Mouse (Mus musculus) stomach, embryonic 16.5 days (tissue): ENCODE data around the gene BC049352. TPM values are rescaled to one million over a fixed set of nuclear protein-coding genes. Genes with fewer than 3 reads are reported as not detected.

Experiments used
- ATAC-seq: fragments of 200-750 bp; cut with Nextera tagmentation; 2 replicates; pipeline ENCODE4 v1.8.0; 2017; ENCODE audit warnings: moderate number of reproducible peaks, moderate TSS enrichment; ENCODE audit not compliant: insufficient read depth, low FRiP score
- H3K27ac ChIP-seq: fragments of 300-500 bp; sonication (generic); 2 replicates; pipeline ENCODE4 v1.5.1; 2014; ENCODE audit warnings: low read length
- H3K27me3 ChIP-seq: fragments of 300-500 bp; sonication (generic); 2 replicates; pipeline ENCODE4 v1.6.1; 2014; ENCODE audit warnings: low read length, control low read depth, mixed read lengths; ENCODE audit not compliant: control insufficient read depth, insufficient read depth
- H3K36me3 ChIP-seq: fragments of 300-500 bp; sonication (generic); 2 replicates; pipeline ENCODE4 v1.6.1; 2014; ENCODE audit warnings: low read length; ENCODE audit not compliant: control insufficient read depth, insufficient read depth
- H3K4me1 ChIP-seq: fragments of 300-500 bp; sonication (generic); 2 replicates; pipeline ENCODE4 v1.6.1; 2014; ENCODE audit warnings: low read length, control low read depth, mixed read lengths; ENCODE audit not compliant: control insufficient read depth, insufficient read depth
- H3K4me2 ChIP-seq: fragments of 300-500 bp; sonication (generic); 2 replicates; pipeline ENCODE4 v1.6.1; 2014; ENCODE audit warnings: low read depth, low read length, mixed read lengths
- H3K4me3 ChIP-seq: fragments of 300-500 bp; sonication (generic); replicated peaks from 2 replicates; pipeline ENCODE4 v1.5.1; 2014; ENCODE audit warnings: mild to moderate bottlenecking, low read length
- H3K9ac ChIP-seq: fragments of 300-500 bp; sonication (generic); 2 replicates; pipeline ENCODE4 v1.6.1; 2014; ENCODE audit warnings: low read length
- H3K9me3 ChIP-seq: fragments of 300-500 bp; sonication (generic); replicated peaks from 2 replicates; pipeline ENCODE4 v1.6.1; 2016; ENCODE audit warnings: low read length, control low read depth; ENCODE audit not compliant: control insufficient read depth
- WGBS: fragments of 180-500 bp; shearing (Covaris S2); extraction: QIAGEN DNeasy Blood & Tissue Kit; methylation state at CpG from one replicate; pipeline ENCODE4 v1.1.7; 2014; 5-methylcytosine and 5-hydroxymethylcytosine counted together
- microRNA-seq: library from miRNA; unstranded; fragments of <30 nt; microRNA quantifications from one replicate; pipeline ENCODE4, GENCODE M21; 2016
- polyA plus RNA-seq: library from polyadenylated mRNA; unstranded; fragments of >200 nt; fragmentation: Nextera tagmentation; extraction: Ambion mirVana; gene quantifications from 2 replicates; pipeline ENCODE4 v1.2.1, GENCODE M21; 2015

The BC049352 gene
- polyA plus RNA-seq, 1 experiment from 2014 or later: not detected

DNA sequence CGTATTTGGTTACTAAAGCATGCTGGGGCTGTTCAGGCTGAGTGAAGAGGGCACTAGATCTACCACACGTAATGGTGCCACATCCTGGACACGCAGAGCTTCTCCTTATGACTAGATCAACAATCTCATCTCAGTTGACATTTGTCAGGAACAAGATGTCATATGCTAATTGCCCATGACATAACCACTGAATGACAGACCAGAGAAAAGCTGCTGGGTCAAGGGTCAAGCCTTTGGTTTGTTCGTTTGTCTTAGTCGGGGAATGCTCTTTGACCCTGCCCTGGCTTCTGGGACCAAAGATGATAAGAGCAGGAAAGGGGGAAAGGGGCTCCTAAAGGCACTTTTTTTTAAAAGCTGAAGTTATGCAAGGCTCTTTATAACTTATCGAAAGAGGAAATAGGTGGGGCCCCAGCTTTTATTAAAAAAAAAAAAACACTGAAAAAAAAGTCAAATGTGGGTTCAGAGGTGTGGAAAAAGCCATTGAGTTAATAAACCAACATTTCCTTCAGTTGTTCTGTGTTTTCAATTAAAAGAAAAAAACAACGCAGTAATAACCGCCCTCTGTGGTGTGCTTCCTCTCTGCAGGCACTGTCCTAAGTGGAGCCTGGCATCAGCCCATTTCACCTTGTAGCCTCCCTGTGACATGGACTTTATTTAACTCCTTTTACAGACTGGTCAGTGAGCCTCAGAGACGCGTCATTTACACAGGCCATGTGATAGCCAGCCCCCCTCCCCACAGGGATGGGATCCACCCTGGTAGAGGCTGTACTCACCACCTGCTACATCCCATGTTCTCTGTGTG is 112.6 kb downstream of the BC049352 start:
- Histone ChIP-seq H3K27ac (no peak overlapping the region), H3K9me3 (no peaks in the 10 kb centered on the region), H3K27me3 (no peaks in the 10 kb centered on the region), H3K36me3 (no peaks in the 10 kb centered on the region), H3K9ac (no peak overlapping the region), H3K4me3 (no peak overlapping the region), H3K4me1 (no peaks in the 10 kb centered on the region), H3K4me2 (no peak overlapping the region)
- ATAC-seq: no peak
- 35% methylated on average over 10 of the region's 10 CpGs for WGBS

DNA sequence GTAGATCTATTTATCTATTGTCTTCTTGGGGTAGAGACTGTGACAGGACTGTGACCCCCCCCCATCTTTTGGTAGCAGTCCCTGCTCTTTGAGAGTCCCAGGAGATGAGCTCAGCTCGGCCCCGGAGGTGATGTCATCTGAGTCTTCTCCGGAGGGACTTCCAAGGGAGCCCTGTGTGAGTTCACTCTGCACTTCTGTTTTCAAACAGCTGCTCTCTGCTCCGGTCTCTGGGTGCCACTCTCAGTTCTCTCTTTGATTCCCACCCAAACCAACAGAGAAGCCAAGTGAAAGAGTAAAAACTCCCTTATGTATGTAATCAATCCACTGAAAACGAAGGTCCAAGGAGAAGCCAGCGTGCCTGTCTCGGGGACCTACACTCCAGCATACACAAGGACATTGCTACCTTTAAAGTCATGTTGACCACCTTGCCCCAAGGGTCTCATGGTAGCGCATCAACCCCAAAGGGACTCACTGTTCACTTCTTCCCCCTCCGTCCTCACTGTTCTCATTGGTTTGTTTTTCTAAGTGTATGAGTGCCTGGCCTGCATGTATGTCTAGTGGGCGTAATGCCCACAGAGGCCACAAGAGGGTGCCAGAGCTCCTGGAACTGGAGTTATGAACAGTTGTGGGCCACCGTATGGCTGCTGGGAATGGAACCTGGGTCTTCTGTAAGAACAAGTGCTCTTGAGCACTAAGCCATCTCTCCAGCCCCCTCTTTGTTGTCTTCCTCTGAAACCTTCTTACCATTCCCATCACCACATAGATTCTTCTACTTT is 117.6 kb downstream of the BC049352 start:
- Histone ChIP-seq H3K4me2 (no peak overlapping the region), H3K36me3 (no peaks in the 10 kb centered on the region), H3K4me1 (no peaks in the 10 kb centered on the region), H3K27me3 (no peaks in the 10 kb centered on the region), H3K27ac (no peak overlapping the region), H3K9ac (no peak overlapping the region), H3K9me3 (0 out of 2 replicates have a peak, but pooled peaks cover 4% of the 10 kb centered on the region), H3K4me3 (no peak overlapping the region)
- 76% methylated on average over 11 of the region's 11 CpGs for whole genome bisulfite sequencing
- no peak for ATAC-seq

Small RNA genes lying within 50 kb of the gene (microRNA-seq; reads per million reads assigned to microRNA genes)
- gene Mir7086: not detected

Other genes starting within 250 kb of the BC049352 start
- 24.8 and 27.5 TPM in 2 replicates for gene Ube4a, start 216.4 kb upstream of the BC049352 start, polyA plus RNA-seq
- gene Cd3g, start 201.6 kb upstream of the BC049352 start, polyA plus RNA-seq: 0.75 and 0.76 TPM in 2 replicates
- 0.19 TPM in 1 of 2 replicates, not detected in the other for gene Cd3d, start 200.2 kb upstream of the BC049352 start, polyA plus RNA-seq
- 0.95 and 1.6 TPM in 2 replicates for gene Cd3e, start 172.4 kb upstream of the BC049352 start, polyA plus RNA-seq
- gene Mpzl2, start 142.2 kb upstream of the BC049352 start, polyA plus RNA-seq: 46.2 and 59.3 TPM in 2 replicates
- gene Mpzl3, start 126.8 kb upstream of the BC049352 start, polyA plus RNA-seq: 15.7 and 24.6 TPM in 2 replicates
- 19.0 and 19.7 TPM in 2 replicates for gene Jaml, start 102.8 kb upstream of the BC049352 start, polyA plus RNA-seq
- 3.0 and 3.5 TPM in 2 replicates for gene Scn2b, start 64.2 kb upstream of the BC049352 start, polyA plus RNA-seq
- 0.37 and 0.54 TPM in 2 replicates for gene Scn4b, start 43.6 kb upstream of the BC049352 start, polyA plus RNA-seq
- 31.5 and 40.1 TPM in 2 replicates for gene Tmprss4, start 22.1 kb downstream of the BC049352 start, polyA plus RNA-seq
- 1.6 and 1.7 TPM in 2 replicates for gene Il10ra, start 87.1 kb downstream of the BC049352 start, polyA plus RNA-seq
- 8.2 and 12.8 TPM in 2 replicates for gene Tmprss13, start 137.1 kb downstream of the BC049352 start, polyA plus RNA-seq
- gene Fxyd6, start 188.2 kb downstream of the BC049352 start, polyA plus RNA-seq: 63.1 and 66.3 TPM in 2 replicates
- 2.0 and 2.5 TPM in 2 replicates for gene Fxyd2, start 217.7 kb downstream of the BC049352 start, polyA plus RNA-seq
- 0.30 and 0.35 TPM in 2 replicates for gene Dscaml1, start 244.6 kb downstream of the BC049352 start, polyA plus RNA-seq